Mouse (Mus musculus) myocyte (in vitro differentiated cells): ENCODE data around the gene Olfr1457. TPM values are rescaled to one million over a fixed set of nuclear protein-coding genes. Genes with fewer than 3 reads are reported as not detected.

Experiments
- H3K27me3 ChIP-seq: one replicate; pipeline ENCODE4 v1.6.1; 2011; ENCODE audit not compliant: control insufficient read depth, insufficient read depth, insufficient read length
- H3K36me3 ChIP-seq: one replicate; pipeline ENCODE4 v1.6.1; 2011; ENCODE audit not compliant: control insufficient read depth, insufficient read depth
- H3K4me2 ChIP-seq: one replicate; pipeline ENCODE4 v1.6.1; 2011; ENCODE audit warnings: low read depth, control low read depth
- H3K4me3 ChIP-seq: one replicate; pipeline ENCODE4 v1.5.1; 2011; ENCODE audit warnings: mild to moderate bottlenecking, control low read depth, moderate library complexity
- H3K79me2 ChIP-seq: one replicate; pipeline ENCODE4 v1.6.1; 2011; ENCODE audit not compliant: control insufficient read depth, insufficient read depth
- H3ac ChIP-seq: one replicate; pipeline ENCODE4 v1.6.1; 2011; ENCODE audit not compliant: control insufficient read depth, insufficient read length
- CEBPB ChIP-seq: IDR thresholded peaks from 2 replicates; pipeline ENCODE4 v1.6.1; 2011; ENCODE audit warnings: mild to moderate bottlenecking, moderate library complexity; ENCODE audit not compliant: poor library complexity, insufficient read depth, severe bottlenecking
- E2F4 ChIP-seq: IDR thresholded peaks from one replicate; pipeline ENCODE4 v1.6.1; 2011; ENCODE audit warnings: mild to moderate bottlenecking, control low read depth, moderate library complexity; ENCODE audit not compliant: insufficient read depth
- MAX ChIP-seq: IDR thresholded peaks from one replicate; pipeline ENCODE4 v1.6.1; 2011; ENCODE audit warnings: low read depth, mild to moderate bottlenecking, control low read depth
- MYOD1 ChIP-seq, 3 experiments: IDR thresholded peaks; one replicate each; pipeline ENCODE4 v1.6.1; 2011; ENCODE audit warnings: control low read depth in 2 of 3, low read depth in 2 of 3, mild to moderate bottlenecking in 2 of 3, moderate library complexity in 1 of 3; ENCODE audit not compliant: insufficient read length in 2 of 3, control insufficient read depth in 1 of 3
- MYOG ChIP-seq, 3 experiments: IDR thresholded peaks; one replicate each; pipeline ENCODE4 v1.6.1; 2011; ENCODE audit warnings: control low read depth in 2 of 3, low read depth in 2 of 3, mild to moderate bottlenecking in 2 of 3; ENCODE audit not compliant: insufficient read length in 2 of 3, control insufficient read depth in 1 of 3, insufficient read depth in 1 of 3
- POLR2A ChIP-seq: IDR thresholded peaks from one replicate; pipeline ENCODE4 v1.6.1; 2011; ENCODE audit warnings: low read depth, mild to moderate bottlenecking, control low read depth, moderate library complexity; ENCODE audit not compliant: insufficient read length
- POLR2AphosphoS2 ChIP-seq: IDR thresholded peaks from one replicate; pipeline ENCODE4 v1.6.1; 2011; ENCODE audit warnings: low read depth, control low read depth; ENCODE audit not compliant: insufficient read length
- REST ChIP-seq: IDR thresholded peaks from one replicate; pipeline ENCODE4 v1.6.1; 2011; ENCODE audit warnings: mild to moderate bottlenecking, control low read depth, moderate library complexity; ENCODE audit not compliant: insufficient read depth, insufficient read length
- SRF ChIP-seq: IDR thresholded peaks from one replicate; pipeline ENCODE4 v1.6.1; 2011; ENCODE audit warnings: low read depth; ENCODE audit not compliant: control insufficient read depth, insufficient read length
- TCF12 ChIP-seq: IDR thresholded peaks from one replicate; pipeline ENCODE4 v1.6.1; 2011; ENCODE audit warnings: mild to moderate bottlenecking, control low read depth; ENCODE audit not compliant: poor library complexity, insufficient read depth, severe bottlenecking
- TCF3 ChIP-seq: IDR thresholded peaks from one replicate; pipeline ENCODE4 v1.6.1; 2011; ENCODE audit warnings: low read depth, control low read depth; ENCODE audit not compliant: insufficient read length
- USF1 ChIP-seq: IDR thresholded peaks from one replicate; pipeline ENCODE4 v1.6.1; 2011; ENCODE audit warnings: low read depth, mild to moderate bottlenecking, control low read depth, moderate library complexity
- polyA plus RNA-seq: library from polyadenylated mRNA; unstranded; fragments of >200 nt; fragmentation: generic; extraction: Trizol; gene quantifications from one replicate; pipeline ENCODE4 v1.2.1, GENCODE M21; 2012; ENCODE audit warnings: missing spikeins

Olfr1457 gene
- not detected for polyA plus RNA-seq

GRCm38 (mm10) chr19:13097791-13098190 lies at the start of gene Olfr1457:
Gene Olfr1457 (minus strand): TSS chr19:13097891.
- H3K4me3 ChIP-seq, result no peak within 1 kb of the TSS
- H3K4me2 ChIP-seq, result no peak within 1 kb of the TSS
- H3K79me2 ChIP-seq, result no peaks in the 10 kb centered on the region
- H3ac ChIP-seq, result no peak within 1 kb of the TSS
- TF ChIP-seq MAX (no peak), SRF (no peak), MYOD1 (IDR thresholded peaks at IDR 0.05; ENCODE audit: control insufficient read depth in 1 of 3, insufficient read length in 2 of 3, low read depth in 2 of 3) (no peak), USF1 (no peak), TCF12 (no peak), CEBPB (no peak), POLR2A (no peak), REST (no peak), MYOG (IDR thresholded peaks at IDR 0.05; ENCODE audit: control insufficient read depth in 1 of 3, insufficient read depth in 1 of 3, insufficient read length in 2 of 3, low read depth in 2 of 3) (no peak), POLR2AphosphoS2 (no peak), TCF3 (no peak), E2F4 (no peak)
- no peaks in the 10 kb centered on the region for H3K27me3 ChIP-seq
- H3K36me3 ChIP-seq, result no peaks in the 10 kb centered on the region

GRCm38 (mm10) chr19:13106675-13107074 lies 9.0 kb upstream of the Olfr1457 start, which contains the start of gene Olfr1458:
Gene Olfr1458 (minus strand): TSS chr19:13106775.
- Histone ChIP-seq H3K79me2 (no peaks in the 10 kb centered on the region), H3K4me3 (no peak within 1 kb of the TSS), H3K27me3 (no peaks in the 10 kb centered on the region), H3ac (no peak within 1 kb of the TSS), H3K4me2 (no peak within 1 kb of the TSS), H3K36me3 (no peaks in the 10 kb centered on the region)
- TF ChIP-seq POLR2AphosphoS2, result no peak
- no peak for TF ChIP-seq MAX
- no peak for TF ChIP-seq MYOG (IDR thresholded peaks at IDR 0.05; ENCODE audit: control insufficient read depth in 1 of 3, insufficient read depth in 1 of 3, insufficient read length in 2 of 3, low read depth in 2 of 3)
- TF ChIP-seq TCF3, result no peak
- TF ChIP-seq REST, result no peak
- TF ChIP-seq SRF, result no peak
- no peak for TF ChIP-seq CEBPB
- TF ChIP-seq POLR2A, result no peak
- no peak for TF ChIP-seq TCF12
- TF ChIP-seq MYOD1 (IDR thresholded peaks at IDR 0.05; ENCODE audit: control insufficient read depth in 1 of 3, insufficient read length in 2 of 3, low read depth in 2 of 3), result no peak
- no peak for TF ChIP-seq USF1
- TF ChIP-seq E2F4, result no peak

- Histone ChIP-seq H3ac (no peak overlapping the region), H3K4me3 (no peak overlapping the region), H3K27me3 (no peaks in the 10 kb centered on the region), H3K4me2 (no peak overlapping the region), H3K36me3 (no peaks in the 10 kb centered on the region), H3K79me2 (no peaks in the 10 kb centered on the region)
- no peak for TF ChIP-seq MYOG (IDR thresholded peaks at IDR 0.05; ENCODE audit: control insufficient read depth in 1 of 3, insufficient read depth in 1 of 3, insufficient read length in 2 of 3, low read depth in 2 of 3)
- no peak for TF ChIP-seq CEBPB
- TF ChIP-seq E2F4, result no peak
- TF ChIP-seq TCF12, result no peak
- TF ChIP-seq MYOD1 (IDR thresholded peaks at IDR 0.05; ENCODE audit: control insufficient read depth in 1 of 3, insufficient read length in 2 of 3, low read depth in 2 of 3), result no peak
- no peak for TF ChIP-seq TCF3
- no peak for TF ChIP-seq REST
- TF ChIP-seq POLR2AphosphoS2, result no peak
- TF ChIP-seq USF1, result no peak
- TF ChIP-seq SRF, result no peak
- TF ChIP-seq MAX, result no peak
- no peak for TF ChIP-seq POLR2A
Observed at GRCm38 (mm10) chr19:13093908-13094307, 3.8 kb downstream of the Olfr1457 start.

- Histone ChIP-seq H3ac (no peak within 1 kb of the TSS), H3K27me3 (no peaks in the 10 kb centered on the region), H3K36me3 (no peaks in the 10 kb centered on the region), H3K4me3 (no peak within 1 kb of the TSS), H3K79me2 (no peaks in the 10 kb centered on the region), H3K4me2 (no peak within 1 kb of the TSS)
- TF ChIP-seq MAX, result no peak
- TF ChIP-seq POLR2AphosphoS2, result no peak
- no peak for TF ChIP-seq TCF3
- no peak for TF ChIP-seq TCF12
- no peak for TF ChIP-seq CEBPB
- no peak for TF ChIP-seq E2F4
- TF ChIP-seq MYOG (IDR thresholded peaks at IDR 0.05; ENCODE audit: control insufficient read depth in 1 of 3, insufficient read depth in 1 of 3, insufficient read length in 2 of 3, low read depth in 2 of 3), result no peak
- TF ChIP-seq POLR2A, result no peak
- no peak for TF ChIP-seq USF1
- TF ChIP-seq SRF, result no peak
- TF ChIP-seq MYOD1 (IDR thresholded peaks at IDR 0.05; ENCODE audit: control insufficient read depth in 1 of 3, insufficient read length in 2 of 3, low read depth in 2 of 3), result no peak
- no peak for TF ChIP-seq REST
Observed at GRCm38 (mm10) chr19:13060310-13060709, 37.4 kb downstream of the Olfr1457 start, which contains the start of gene Olfr1454. Gene Olfr1454 (plus strand): TSS chr19:13060610.

Other genes starting within 250 kb of the Olfr1457 start
- gene Olfr1444, start 240.6 kb downstream of the Olfr1457 start, polyA plus RNA-seq, result not detected
- gene Olfr1445, start 214.0 kb downstream of the Olfr1457 start, polyA plus RNA-seq, result not detected
- not detected for gene Olfr1446, start 204.4 kb downstream of the Olfr1457 start, polyA plus RNA-seq
- not detected for gene Olfr1447, start 194.1 kb downstream of the Olfr1457 start, polyA plus RNA-seq
- gene Olfr1448, start 173.5 kb downstream of the Olfr1457 start, polyA plus RNA-seq, result not detected
- not detected for gene Olfr1449, start 167.1 kb downstream of the Olfr1457 start, polyA plus RNA-seq
- not detected for gene Olfr1450, start 147.6 kb downstream of the Olfr1457 start, polyA plus RNA-seq
- gene Olfr1451, start 102.9 kb downstream of the Olfr1457 start, polyA plus RNA-seq, result not detected
- not detected for gene Olfr1453, start 69.6 kb downstream of the Olfr1457 start, polyA plus RNA-seq
- gene Olfr1454, start 37.3 kb downstream of the Olfr1457 start, polyA plus RNA-seq, result not detected
- not detected for gene Olfr1458, start 8.9 kb upstream of the Olfr1457 start, polyA plus RNA-seq
- gene Olfr1459, start 51.7 kb upstream of the Olfr1457 start, polyA plus RNA-seq, result 0.01 TPM
- gene Olfr1461, start 65.1 kb upstream of the Olfr1457 start, polyA plus RNA-seq, result not detected
- gene Olfr1462, start 87.8 kb upstream of the Olfr1457 start, polyA plus RNA-seq, result not detected
- gene Olfr1463, start 133.4 kb upstream of the Olfr1457 start, polyA plus RNA-seq, result not detected
- not detected for gene Olfr1465, start 217.7 kb upstream of the Olfr1457 start, polyA plus RNA-seq
- gene Olfr1466, start 241.0 kb upstream of the Olfr1457 start, polyA plus RNA-seq, result not detected